Mouse (Mus musculus) heart, postnatal 0 days (tissue): ENCODE data around the gene Gps1.
"Not testable (repeated sequence)": the region's sequence is repeated elsewhere in the genome, so short reads cannot be mapped to it uniquely, and the experiment has no call there.

Experiments
- CTCF ChIP-seq: IDR thresholded peaks from 2 replicates; pipeline ENCODE4 v1.5.1; 2016; ENCODE audit warnings: antibody characterized with exemption, control low read depth, low read depth
- EP300 ChIP-seq: IDR thresholded peaks from 2 replicates; pipeline ENCODE4 v1.6.1; 2016; ENCODE audit warnings: antibody characterized with exemption, low read depth

- not testable (repeated sequence) for TF ChIP-seq CTCF, EP300
Observed at GRCm38 (mm10) chr11:120763121-120763999, 20.7 kb upstream of the Gps1 start.
